Mouse (Mus musculus): Measurements from ENCODE around the gene Macrod1. TPM values are rescaled to one million over a fixed set of nuclear protein-coding genes. Genes with fewer than 3 reads are reported as not detected.

The Macrod1 gene
- total RNA-seq, 2 experiments from 2014 or later: 16.4 to 22.0 TPM

DNA sequence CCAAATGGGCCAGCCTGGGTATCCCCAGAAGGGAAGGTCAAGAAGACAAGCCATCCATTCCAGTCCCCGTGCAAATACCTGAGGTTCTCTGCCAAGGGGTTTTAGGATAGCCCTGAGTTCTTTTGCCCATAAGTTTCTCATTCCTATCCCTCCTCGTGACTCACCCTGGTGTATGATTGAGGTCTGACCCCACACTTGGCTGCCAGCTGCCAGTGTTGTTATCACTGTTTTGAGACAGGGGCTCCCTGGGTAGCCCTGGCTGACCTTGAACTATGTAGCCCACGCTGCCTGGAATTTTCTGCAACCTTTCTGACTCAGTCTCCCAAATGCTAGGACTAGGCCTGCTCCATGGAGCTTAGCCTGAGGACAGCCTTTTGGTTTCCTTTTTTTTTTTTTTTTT is 104.5 kb downstream of the Macrod1 start:
- DNase-seq (ENCODE audit: extremely low spot score in 1 of 2, low spot score in 1 of 2): no peak

DNA sequence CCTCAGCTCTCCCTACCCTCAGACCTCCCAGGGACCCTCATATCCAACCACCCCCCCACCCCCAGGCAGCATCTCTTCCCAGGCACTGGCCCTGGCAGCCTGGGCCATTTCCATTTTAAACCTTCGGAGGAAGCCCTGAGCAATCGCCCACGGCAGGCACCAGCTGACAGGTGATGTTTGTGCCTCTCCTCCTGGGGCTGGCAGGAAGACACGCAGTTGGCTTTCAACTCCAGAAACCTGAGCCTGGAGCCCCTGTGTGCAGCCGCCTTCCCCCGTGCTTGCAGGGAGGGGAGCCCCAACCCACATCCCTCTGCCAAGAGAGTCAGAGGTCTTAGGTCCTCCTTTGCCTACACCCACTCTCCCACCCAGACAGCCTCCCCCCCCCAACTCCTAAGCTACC is 107.6 kb downstream of the Macrod1 start:
- no peak for DNase-seq (ENCODE audit: extremely low spot score in 1 of 2, low spot score in 1 of 2)

DNA sequence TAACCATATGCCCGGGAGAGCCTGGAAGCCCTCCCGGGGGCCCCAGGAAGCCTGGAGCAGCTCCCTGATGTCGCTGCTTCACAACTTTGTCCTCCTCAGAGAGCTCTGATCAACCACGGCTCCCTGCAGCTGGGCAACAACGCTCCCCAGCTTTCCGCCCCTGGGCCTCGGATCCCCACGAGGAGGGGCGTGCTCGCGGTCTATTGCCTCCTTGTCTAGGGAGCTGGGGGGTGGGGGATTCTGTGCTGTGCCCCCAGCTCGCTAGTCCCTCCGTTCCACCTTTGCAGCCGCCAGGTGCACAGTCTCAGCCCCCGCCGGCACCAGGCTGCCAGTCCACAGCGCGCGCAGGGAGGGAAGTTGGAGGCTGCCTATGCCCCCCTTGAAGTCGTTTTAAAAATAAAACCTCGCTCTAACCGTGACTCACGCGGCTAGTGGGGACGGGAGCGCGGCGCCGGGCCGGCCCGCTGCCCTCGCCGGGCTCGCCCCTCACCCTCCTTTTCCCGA is 108.3 kb downstream of the Macrod1 start:
- DNase-seq (ENCODE audit: extremely low spot score in 1 of 2, low spot score in 1 of 2): no peak

DNA sequence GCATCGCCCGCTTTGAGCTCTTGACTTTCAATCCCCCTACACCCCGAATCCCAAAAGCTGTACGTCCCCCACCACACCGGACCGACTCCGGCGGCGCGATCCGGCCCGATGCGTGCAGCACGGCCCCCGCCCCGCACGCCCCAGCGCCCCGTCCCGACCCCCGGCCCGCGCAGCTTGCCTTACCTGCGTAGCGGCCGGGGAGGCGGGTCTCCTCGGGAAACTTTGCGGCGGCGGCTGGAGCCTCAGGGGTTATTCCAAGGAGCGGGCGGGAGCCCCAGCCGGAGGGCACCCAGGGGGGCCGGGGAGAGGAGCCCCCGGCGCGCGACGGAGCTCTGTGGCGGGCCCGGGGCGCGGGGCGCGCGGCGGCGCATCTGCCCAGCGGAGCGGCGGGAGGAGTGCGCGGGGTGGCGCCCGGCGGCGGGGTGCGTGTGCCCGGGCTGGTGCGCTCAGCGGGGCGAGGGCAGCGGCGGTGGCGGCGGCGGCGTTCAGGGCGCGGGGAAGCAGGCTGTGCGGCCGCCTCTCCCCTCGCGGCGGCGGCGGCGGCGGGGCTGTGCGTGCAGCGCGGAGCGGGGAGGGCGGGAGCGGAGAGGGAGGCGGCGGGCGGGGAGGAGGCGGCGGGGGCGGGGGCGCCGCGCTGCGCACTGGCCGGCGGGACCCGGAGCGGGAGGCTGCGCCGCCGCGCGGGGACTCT is 109.0 kb downstream of the Macrod1 start:
- DNase-seq (ENCODE audit: extremely low spot score in 1 of 2, low spot score in 1 of 2): peak; percentile 33 to 36

DNA sequence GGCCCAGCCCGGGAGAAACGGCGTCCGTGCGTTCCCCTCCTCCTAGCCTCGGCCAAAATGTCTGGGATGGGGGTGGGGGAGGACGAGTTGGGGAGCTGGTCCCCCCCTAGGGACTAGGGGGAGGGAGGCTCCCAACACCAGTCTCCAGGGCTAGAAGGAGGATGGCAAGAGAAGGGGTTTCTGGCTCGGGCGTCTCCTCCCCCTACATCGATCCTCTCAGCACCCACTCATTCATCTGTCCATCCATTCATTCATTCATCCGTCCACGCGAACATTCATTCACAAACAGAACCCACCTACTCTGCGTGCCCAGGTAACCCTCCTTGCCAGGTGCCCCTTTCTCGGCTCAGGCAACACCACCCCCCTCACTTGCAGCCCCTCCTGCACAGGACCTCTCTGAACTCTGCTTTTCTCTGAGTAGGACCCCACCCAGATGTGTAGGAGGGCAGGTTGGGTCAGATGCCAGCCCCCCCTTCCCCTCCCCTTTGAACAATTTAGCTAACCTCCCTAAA is 109.6 kb downstream of the Macrod1 start:
- DNase-seq (ENCODE audit: extremely low spot score in 1 of 2, low spot score in 1 of 2): no peak

DNA sequence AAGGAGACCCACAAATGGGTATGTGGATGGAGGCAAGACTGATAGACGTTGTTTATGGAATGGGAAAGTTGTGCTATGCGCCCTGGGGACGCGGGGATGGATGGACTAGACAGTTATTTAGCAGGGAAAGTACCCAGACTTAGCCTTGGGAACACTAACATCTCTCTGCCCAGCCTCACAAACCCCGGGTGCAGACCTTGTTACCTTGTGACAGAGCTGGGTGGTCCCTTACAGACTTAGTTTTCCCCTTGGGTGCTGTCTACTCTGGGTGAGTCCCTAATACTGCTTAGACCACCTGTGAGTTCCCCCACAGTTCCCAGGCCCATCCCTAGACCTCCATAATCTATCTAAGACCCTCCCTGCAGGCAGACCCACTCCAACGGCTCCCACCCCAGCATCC is 110.2 kb downstream of the Macrod1 start:
- no peak for DNase-seq (ENCODE audit: extremely low spot score in 1 of 2, low spot score in 1 of 2)

DNA sequence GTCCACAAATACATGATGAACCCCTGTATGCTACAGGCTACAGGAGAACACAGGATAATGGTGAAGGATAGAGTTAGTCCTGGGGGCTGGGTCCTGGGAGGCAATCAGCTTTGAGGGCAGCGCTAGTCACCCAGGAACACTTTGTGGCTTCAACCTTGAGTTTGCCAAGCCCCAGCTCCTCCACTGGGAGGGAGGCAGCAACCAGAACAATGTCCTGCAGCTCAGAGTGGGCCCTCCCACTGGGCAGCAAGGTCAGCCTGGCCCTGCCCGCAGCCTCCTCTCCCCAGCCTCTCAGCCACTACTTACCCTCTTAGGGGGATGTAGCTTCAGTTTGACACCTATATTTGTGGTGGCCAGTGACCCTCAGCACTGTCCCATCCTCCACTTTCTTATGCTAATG is 111.8 kb downstream of the Macrod1 start:
- no peak for DNase-seq (ENCODE audit: extremely low spot score in 1 of 2, low spot score in 1 of 2)

DNA sequence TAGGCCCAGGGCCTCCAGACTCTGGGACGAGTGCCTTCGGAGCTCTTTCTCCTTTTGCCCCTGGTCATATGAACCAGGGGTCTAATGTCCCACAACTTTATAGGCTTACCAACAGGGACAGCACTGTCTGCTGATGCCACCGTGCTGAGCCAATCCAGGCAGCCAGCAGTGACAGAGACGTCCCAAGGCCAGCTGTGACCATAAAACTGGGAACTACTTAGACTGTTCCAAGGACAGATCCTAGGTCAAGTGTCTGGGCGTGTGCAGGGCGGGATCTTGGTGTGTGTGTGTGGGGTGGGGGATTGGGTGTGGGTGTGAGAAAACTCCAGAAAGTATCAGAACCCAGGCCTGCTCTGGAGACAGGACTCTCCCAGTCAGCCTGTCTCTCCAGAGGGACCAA is 114.3 kb downstream of the Macrod1 start:
- DNase-seq (ENCODE audit: extremely low spot score in 1 of 2, low spot score in 1 of 2): no peak

DNA sequence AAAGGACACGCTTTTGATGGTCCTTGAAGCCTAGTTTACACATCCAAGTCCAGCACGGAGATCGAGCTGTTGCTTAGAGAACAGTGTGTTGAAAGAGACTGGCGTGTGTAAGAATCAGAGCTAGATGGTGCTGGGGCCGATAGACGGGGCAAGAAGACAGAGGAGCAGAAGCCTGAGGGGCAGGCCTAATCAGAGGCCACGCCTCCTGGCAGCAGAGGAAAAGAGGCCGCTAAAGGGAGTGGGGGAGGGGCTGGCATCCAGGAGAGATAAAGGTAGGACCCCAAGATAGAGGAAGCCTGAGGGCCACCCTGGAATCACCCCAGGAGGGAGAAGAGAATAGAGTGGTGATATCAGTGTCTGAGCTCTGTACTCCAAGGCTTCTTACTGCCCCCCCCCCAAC is 114.8 kb downstream of the Macrod1 start:
- DNase-seq (ENCODE audit: extremely low spot score in 1 of 2, low spot score in 1 of 2): no peak

DNA sequence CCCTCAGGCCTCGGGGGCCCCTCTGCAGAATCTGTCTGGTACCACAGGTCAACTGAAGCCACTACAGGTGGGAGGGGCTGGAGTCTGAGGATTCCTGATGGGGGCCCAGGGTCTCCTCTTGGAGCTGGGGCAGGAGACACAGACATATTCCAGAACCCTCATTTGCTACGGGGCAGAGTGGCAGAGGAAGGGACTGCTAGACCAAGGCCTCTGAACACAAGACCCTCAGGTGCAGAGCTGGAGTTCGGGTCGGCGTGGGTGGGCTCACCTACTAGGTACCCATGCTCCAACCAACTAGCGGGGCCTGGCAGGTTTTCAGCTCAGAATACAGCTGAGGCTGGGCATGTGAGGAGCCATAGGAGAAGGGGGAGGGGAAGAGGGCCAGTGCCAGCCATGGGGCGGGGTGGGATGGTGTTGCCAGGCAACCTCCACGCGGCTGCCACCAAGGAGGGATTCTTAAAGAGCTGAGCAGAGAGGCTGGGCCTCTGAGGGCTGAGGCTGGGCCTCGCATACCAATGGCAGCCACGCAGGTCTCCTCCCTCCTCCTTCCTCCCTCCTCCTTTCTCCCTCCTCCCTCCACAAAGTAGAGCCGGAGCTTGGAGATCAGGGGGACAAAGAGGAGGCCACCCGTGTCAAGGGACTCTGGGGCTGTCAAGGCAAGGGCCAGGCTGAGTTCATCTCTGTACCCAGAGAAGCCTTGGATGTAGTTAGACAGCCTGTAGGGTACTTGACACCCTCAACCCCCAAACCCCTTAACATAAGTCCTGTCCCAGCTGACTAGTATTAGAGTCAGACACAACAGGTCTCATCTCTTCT is 115.6 kb downstream of the Macrod1 start:
- DNase-seq (ENCODE audit: extremely low spot score in 1 of 2, low spot score in 1 of 2): peak in 1 of 2 experiments; percentile 48

DNA sequence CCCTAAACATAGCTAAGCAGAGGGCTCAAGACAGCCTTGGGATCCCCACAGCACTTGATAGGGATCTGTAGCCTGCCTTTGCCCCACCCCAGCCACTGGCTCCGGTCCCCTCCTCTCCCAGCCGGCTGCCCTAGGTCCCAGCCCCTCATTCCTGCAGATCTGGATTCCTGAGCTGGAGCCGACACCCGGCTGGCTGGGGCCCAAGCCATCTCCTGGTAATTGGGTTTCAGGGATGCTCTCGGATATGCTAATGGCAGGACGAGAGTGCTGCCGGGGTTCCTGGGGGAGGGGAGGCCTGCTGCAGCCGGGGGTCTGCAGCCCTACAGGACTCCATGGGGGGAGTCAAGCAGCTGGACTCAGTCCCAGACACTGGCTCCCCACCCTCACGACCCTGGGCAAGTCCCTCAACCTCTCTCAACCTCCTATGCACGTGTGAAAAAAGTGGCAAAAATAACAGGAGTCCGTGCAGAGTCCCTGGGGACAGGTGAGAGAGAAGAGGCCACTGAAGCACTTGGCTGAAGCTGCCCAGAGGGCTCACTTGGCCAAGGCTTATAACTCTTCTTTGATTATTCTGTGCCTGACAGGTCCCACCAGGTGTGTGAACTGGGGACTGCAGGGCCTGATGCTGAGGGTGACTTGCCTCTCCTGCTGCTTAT is 119.6 kb downstream of the Macrod1 start:
- no peak for DNase-seq (ENCODE audit: extremely low spot score in 1 of 2, low spot score in 1 of 2)

DNA sequence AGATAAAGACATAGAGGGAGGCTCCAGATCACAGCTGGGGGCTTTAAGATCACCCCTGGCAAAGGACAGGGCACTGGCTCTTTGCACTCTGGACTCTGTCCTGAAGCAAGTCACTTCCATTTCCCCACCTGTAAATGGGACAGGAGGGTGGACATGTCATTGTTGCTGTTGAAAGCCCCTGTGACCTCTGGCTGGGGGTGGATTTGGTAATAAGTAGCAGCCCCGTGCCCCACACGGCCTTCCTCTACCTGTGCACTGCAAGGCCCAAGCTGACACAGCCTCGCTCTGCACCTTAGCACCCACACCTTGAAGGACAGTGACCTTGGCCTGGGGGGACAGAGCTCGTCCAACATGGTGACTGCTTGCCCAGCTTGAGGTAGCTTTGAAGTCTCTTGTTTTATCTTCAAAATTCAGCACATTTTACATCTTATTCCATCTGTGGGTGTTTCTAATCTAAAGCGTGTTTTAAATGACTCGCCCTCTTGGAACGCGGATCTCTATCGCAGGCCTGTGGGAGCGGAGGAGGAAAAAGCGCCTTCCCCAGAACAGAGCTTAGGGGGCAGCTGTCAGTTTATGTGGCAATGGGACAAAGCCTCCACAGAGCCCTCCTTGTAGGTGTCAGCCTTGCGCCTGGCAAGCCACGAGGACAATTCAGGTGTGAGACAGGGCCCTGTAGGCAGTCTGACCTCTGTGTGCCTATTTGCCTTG is 121.3 kb downstream of the Macrod1 start:
- DNase-seq (ENCODE audit: extremely low spot score in 1 of 2, low spot score in 1 of 2): no peak

DNA sequence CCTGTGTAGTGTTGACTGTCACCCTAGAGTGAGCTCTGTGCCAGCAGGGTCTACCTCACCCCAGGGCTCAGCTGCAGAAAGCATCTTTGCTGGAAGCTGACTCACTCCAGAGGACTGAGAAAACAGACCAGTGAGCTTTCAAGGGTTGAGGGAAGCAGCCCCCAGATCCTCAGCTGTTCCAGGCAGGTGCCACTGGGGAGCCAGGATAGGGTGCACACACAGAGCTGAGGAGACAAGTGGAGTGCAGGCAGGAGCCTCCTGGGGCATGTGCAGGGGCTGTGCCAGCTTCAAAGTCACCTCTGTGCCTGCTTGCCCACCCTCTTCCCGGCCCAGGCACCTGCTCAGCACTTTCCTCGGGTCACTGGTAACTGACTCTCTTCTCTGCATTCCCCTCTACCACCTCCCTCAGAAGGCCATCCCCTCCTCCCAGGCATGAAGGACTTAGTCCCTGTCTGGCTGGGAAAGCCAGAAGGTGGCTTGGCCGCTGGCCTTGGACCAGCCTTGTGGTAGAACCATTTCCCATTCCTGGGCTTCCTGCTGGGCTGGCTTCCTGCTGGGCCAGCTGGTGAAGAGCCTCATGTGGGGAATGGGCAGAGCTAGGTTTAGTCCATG is 122.3 kb downstream of the Macrod1 start:
- no peak for DNase-seq (ENCODE audit: extremely low spot score in 1 of 2, low spot score in 1 of 2)

DNA sequence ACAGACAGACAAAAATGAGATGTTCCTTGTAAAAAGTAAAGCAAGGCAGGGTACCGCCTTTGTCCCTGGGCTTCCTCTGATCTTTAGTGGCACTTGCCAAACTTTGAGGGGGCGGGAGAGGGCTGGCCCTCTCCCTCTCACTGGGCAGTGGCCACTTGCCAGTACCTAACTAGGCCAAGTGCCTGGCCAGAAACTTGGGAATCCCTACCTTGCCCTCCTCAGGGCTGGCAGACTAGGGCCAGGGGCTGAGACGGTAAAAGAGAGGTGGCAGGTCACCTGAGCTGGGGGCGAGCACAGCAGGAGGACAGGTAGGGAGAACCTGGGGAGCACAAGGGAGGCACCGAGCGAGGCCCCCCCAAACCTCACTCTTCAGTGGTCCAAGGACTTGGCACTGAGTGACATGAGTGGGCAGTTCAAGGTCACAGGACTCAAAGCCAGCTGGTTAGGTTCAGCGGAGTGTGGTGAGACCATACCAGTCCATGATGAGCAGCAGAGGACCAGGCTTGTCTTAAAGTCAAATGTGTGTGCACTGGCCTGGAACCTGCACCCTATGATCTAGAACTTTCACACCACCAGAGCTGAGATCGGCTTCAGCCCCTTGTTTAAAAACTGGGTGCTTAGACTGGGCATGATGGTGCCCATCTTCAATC is 124.3 kb downstream of the Macrod1 start:
- DNase-seq (ENCODE audit: extremely low spot score in 1 of 2, low spot score in 1 of 2): no peak

DNA sequence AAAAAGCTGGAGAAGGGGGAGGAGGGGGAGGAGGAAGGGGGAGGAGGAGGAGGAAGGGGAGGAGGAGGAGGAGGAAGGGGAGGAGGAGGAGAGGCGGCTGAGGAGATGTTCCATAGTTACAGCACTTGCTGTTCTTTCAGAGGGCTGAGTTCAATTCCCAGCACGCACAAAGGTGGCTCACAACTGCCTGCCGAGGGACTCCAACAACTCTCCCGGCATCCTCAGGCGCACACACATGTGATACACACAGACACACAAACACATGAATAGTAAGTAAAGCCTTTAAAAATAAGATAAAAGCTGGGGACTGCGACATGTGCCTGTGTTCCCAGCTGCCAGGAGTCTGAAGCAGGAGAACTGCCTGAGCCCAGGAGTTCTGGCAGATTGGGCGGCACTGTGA is 124.9 kb downstream of the Macrod1 start:
- DNase-seq (ENCODE audit: extremely low spot score in 1 of 2, low spot score in 1 of 2): no peak

DNA sequence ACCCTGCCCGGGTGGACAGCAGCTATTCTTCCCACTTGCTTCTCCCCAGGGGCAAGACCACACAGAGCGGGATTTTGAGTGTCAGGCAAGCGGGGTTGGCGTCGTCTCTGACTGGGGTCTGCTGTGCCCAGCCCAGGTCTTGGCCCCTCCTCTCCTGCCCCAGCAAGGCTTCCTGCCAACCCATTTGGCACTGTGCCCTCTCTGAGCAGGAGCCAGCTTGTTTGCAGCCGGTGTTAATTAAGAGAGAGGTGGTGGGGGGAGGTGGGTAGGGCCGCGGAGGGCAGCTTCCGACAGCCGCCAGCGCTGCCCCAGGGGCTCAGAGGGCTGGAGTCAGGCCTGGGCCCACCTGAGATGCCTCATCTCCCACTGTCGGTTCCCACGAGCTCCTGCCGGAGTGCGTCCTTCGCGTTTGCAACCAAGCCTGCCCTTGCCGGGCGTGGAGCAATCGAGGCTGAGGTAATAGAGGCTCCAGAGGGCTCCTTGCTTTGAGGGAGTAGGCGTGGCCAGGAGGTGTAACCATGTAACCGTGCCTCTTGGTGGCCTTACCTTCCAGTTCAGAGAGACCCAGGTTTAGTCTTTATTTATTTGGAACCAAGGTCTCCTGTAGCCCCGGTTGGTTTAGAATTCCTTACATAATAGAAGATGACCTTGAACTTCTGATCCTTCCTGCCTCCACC is 125.8 kb downstream of the Macrod1 start:
- DNase-seq (ENCODE audit: extremely low spot score in 1 of 2, low spot score in 1 of 2): peak; percentile 66 to 79

DNA sequence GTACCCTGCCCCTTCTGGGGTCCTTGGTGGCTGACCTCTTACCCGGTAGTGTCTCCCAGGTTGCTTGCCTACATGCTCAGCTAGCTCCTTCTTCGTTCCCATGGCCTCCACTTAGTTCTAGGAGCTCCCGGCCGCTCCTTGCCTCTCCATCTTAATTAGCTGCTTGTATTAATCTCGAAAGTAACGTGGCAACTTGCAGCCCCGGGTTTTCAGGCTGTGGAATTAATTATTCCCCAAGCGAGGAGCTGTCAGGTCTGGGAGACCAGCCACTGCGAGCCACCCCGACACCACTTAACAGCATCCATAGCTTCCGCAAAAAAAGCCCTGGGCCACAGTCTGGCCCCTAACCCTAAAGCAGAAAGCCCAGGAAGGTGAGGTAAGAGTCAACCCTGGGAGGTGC is 126.8 kb downstream of the Macrod1 start:
- DNase-seq (ENCODE audit: extremely low spot score in 1 of 2, low spot score in 1 of 2): no peak

DNA sequence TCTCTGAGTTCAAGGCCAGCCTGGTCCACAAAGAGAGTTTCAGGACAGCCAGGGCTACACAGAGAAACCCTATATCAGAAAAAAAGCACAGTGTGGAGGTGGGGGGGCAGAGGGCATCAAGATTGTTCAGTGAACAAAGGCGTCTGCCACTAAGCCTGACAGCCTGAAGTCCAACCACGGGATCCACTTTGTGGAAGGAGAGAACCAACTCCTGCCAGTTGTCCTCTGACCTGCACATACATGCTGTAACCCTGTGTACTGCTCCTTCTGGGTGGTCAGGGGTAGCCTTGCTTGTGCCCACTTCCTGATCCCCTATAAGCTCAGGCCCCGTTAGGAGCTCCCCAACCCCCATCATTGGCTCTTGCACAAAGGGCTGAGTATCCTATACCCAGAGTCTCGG is 128.4 kb downstream of the Macrod1 start:
- no peak for DNase-seq (ENCODE audit: extremely low spot score in 1 of 2, low spot score in 1 of 2)

DNA sequence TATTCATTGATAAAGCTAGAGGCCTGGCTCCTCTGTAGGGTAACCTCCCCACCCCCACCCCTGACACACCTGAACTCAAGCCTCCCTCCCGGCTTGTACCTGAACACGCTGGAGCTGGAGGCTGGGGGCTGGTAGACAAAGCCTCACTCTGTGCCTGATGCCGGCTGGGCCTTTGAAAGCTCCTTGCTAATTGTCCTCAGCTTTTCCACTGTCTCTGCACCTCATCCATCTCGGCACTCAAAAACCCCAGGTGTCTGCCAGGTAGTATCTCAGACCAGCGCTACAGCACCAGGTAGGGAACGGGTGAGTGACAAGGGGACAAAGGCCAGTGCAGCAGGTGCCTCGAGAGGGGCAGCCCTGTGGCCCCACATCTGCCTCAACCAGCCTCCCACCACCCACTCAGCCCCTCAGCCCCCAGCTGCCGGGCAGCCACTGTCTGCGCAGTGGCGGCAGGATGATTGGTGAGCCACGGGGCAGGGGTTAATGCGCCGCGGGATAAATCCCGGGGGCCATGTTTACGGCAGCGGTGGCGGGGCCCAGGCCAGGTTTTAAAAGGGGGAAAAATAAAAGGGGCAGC is 129.2 kb downstream of the Macrod1 start:
- no peak for DNase-seq (ENCODE audit: extremely low spot score in 1 of 2, low spot score in 1 of 2)

All from layer of hippocampus, postnatal 25 days (tissue).